Mouse (Mus musculus): ENCODE data around the gene Tor2a. TPM values are rescaled to one million over a fixed set of nuclear protein-coding genes. Genes with fewer than 3 reads are reported as not detected.

The Tor2a gene
- polyA plus RNA-seq, 1 experiment: 133 TPM

DNA sequence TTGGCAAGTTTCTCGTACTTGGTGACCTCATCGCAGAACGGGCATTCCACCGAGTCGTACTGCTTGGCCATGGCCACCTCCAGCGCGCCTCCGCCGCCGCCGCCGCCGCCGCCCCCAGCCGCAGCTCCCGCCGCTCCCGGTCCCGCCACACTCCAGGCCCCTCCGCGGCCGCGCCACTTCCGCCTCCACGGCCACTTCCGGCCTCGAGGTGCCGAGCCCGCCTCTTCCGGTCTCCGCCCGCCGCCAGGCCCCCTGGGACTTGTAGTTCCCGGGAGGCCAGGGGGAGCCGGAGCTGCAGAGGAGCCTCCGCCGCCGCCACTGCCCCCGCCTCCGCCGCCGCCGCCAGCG, 44.5 kb upstream of the Tor2a start:
- H3K27me3 ChIP-seq (ENCODE audit: control insufficient read depth, insufficient read depth, low read length): no peaks in the 10 kb centered on the region
- peaks cover 16% of the 10 kb centered on the region; the same call in 1 of the 2 replicates for H3K4me1 ChIP-seq (ENCODE audit: control insufficient read depth, insufficient read depth, insufficient read length, low read length)
- TF ChIP-seq CTCF (IDR thresholded peaks at IDR 0.05; ENCODE audit: extremely low read depth, insufficient read length, insufficient replicate concordance, low read depth, low read length) (no peak), POLR2A (IDR thresholded peaks at IDR 0.05; ENCODE audit: low read depth, low read length) (no peak)
- 1% methylated on average over 22 of the region's 44 CpGs for WGBS
- peaks cover 30% of the 10 kb centered on the region for H3K36me3 ChIP-seq (ENCODE audit: control insufficient read depth, insufficient read depth, low read length)
- peak overlapping the region; percentile 81 for H3K27ac ChIP-seq (ENCODE audit: insufficient read depth, low read depth, low read length)
- peak overlapping the region; percentile 98 for H3K4me3 ChIP-seq (ENCODE audit: low read depth, low read length)

DNA sequence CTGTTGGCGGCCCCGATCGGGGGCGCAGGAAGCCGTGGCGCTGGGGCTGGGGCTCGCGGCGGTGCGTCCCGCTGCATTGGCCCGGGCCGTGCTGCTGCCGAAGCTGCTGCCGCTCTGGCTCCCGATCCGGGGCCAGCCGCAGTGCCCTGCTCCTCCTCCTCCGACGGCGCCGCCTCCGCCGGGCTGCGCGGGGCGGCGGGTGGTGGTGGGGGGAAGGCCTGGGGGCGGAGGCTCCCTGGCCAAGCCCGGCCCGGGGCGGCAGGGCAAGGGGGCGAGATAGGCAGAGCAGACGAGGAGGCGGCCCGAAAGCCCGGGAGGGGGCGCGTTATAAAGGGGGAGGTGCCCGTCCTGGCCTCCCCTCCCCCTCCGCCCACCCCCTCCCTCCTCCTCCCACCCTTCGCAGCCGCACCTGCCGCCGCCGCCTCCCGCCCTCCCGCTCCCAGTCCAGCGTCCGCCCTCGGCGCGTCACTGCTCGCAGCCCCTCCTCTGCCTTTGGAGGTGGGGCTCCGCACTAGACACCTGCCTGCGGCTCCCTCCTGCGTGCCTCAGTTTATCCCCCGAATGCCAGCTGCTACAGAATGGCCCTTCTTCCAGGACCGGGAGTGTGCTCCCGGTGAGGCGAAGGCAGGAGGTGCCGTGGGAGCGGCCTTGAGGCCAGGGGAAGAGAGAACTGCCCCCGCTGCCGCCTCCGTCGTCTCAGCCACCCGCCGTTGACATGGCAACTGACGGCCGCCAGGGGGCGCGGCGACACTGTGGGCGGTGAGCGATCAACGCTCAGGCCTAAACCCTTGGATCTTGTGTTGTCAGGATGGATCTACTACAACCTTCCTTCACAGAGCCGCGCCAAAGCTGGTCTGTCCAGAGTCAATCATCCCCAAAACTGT, 43.9 kb upstream of the Tor2a start, which contains the start of gene Cdk9:
Cdk9 (minus strand) TSS at position 143 of the 884 bp plus-strand sequence.
- peaks cover 25% of the 10 kb centered on the region for H3K36me3 ChIP-seq (ENCODE audit: control insufficient read depth, insufficient read depth, low read length)
- peak within 1 kb of the TSS; percentile 98 for H3K4me3 ChIP-seq (ENCODE audit: low read depth, low read length)
- under 1% methylated on average over 59 of the region's 79 CpGs for WGBS
- no peaks in the 10 kb centered on the region for H3K27me3 ChIP-seq (ENCODE audit: control insufficient read depth, insufficient read depth, low read length)
- peaks cover 16% of the 10 kb centered on the region; the same call in 1 of the 2 replicates for H3K4me1 ChIP-seq (ENCODE audit: control insufficient read depth, insufficient read depth, insufficient read length, low read length)
- peak within 1 kb of the TSS; percentile 86 for H3K27ac ChIP-seq (ENCODE audit: insufficient read depth, low read depth, low read length)
- peak; percentile 93 for TF ChIP-seq CTCF (IDR thresholded peaks at IDR 0.05; ENCODE audit: extremely low read depth, insufficient read length, insufficient replicate concordance, low read depth, low read length)
- no peak; the same call in 1 of the 2 replicates for TF ChIP-seq POLR2A (IDR thresholded peaks at IDR 0.05; ENCODE audit: low read depth, low read length)

DNA sequence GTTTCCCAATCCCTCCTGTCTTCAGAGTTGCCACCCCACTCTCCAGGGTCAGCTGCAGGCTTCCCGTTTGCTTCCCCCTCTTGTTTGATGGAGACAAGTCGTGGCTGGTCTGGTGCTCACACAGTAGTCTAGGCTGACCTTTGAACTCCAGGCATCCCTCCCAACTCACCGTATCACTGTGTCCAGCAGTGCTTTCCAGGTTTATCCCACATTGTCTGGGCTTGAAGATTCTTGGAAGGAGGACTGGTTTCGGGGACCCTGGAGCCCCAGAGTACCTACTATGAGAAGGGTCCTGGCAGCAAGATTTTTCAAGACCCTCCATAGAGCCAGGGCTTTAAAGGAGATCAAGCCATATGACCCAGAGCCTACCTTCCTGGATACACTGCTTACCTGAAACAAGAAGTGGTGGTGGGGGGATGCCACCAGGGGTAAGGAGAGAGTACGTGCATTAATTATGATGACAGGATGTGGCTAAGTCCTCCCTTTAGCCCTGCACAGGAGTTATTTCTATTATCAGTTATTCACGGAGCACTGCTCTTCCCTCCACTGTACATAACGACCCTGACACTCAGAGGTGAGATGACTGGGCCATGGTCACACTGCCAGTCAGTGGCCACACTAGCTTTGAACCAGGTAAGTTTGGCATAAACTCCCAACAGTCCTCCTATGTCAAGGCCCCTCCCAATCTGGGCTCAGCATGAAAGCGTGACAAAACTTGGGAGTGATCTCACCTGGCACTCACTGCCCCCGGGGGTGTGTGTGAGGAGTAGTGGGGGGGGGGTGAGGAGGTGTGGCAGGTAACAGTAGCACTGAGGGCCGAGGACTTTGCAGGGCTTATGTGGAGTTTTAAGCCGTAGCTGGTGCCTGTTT, 42.7 kb upstream of the Tor2a start:
- Histone ChIP-seq H3K27me3 (ENCODE audit: control insufficient read depth, insufficient read depth, low read length) (no peaks in the 10 kb centered on the region), H3K36me3 (ENCODE audit: control insufficient read depth, insufficient read depth, low read length) (peaks cover 15% of the 10 kb centered on the region), H3K27ac (ENCODE audit: insufficient read depth, low read depth, low read length) (peak overlapping the region; percentile 80), H3K4me3 (ENCODE audit: low read depth, low read length) (no peak overlapping the region), H3K4me1 (ENCODE audit: control insufficient read depth, insufficient read depth, insufficient read length, low read length) (peaks cover 16% of the 10 kb centered on the region; the same call in 1 of the 2 replicates)
- WGBS: 30% methylated on average over 11 of the region's 11 CpGs
- TF ChIP-seq CTCF (IDR thresholded peaks at IDR 0.05; ENCODE audit: extremely low read depth, insufficient read length, insufficient replicate concordance, low read depth, low read length) (no peak), POLR2A (IDR thresholded peaks at IDR 0.05; ENCODE audit: low read depth, low read length) (no peak)

- peak overlapping the region; percentile 80 for H3K27ac ChIP-seq (ENCODE audit: insufficient read depth, low read depth, low read length)
- peaks cover 9% of the 10 kb centered on the region for H3K36me3 ChIP-seq (ENCODE audit: control insufficient read depth, insufficient read depth, low read length)
Measured at GRCm38 (mm10) chr2:32714987-32715425, 42.0 kb upstream of the Tor2a start.

GRCm38 (mm10) chr2:32718761-32719160, 38.3 kb upstream of the Tor2a start:
- no peak overlapping the region for H3K4me3 ChIP-seq (ENCODE audit: low read depth, low read length)
- H3K27ac ChIP-seq (ENCODE audit: insufficient read depth, low read depth, low read length): no peak overlapping the region
- H3K36me3 ChIP-seq (ENCODE audit: control insufficient read depth, insufficient read depth, low read length): no peaks in the 10 kb centered on the region
- H3K4me1 ChIP-seq (ENCODE audit: control insufficient read depth, insufficient read depth, insufficient read length, low read length): peaks cover 15% of the 10 kb centered on the region
- WGBS: 78% methylated on average over 9 of the region's 9 CpGs
- TF ChIP-seq CTCF (IDR thresholded peaks at IDR 0.05; ENCODE audit: extremely low read depth, insufficient read length, insufficient replicate concordance, low read depth, low read length): no peak
- no peak for TF ChIP-seq POLR2A (IDR thresholded peaks at IDR 0.05; ENCODE audit: low read depth, low read length)
- H3K27me3 ChIP-seq (ENCODE audit: control insufficient read depth, insufficient read depth, low read length): no peaks in the 10 kb centered on the region

More at GRCm38 (mm10) chr2:32714987-32715425, 42.0 kb upstream of the Tor2a start:
- WGBS: 16% methylated on average over 4 of the region's 4 CpGs
- TF ChIP-seq CTCF (IDR thresholded peaks at IDR 0.05; ENCODE audit: extremely low read depth, insufficient read length, insufficient replicate concordance, low read depth, low read length): no peak; the same call in 1 of the 2 replicates
- no peak for TF ChIP-seq POLR2A (IDR thresholded peaks at IDR 0.05; ENCODE audit: low read depth, low read length)
- Histone ChIP-seq H3K4me3 (ENCODE audit: low read depth, low read length) (no peak overlapping the region), H3K4me1 (ENCODE audit: control insufficient read depth, insufficient read depth, insufficient read length, low read length) (peaks cover 16% of the 10 kb centered on the region; the same call in 1 of the 2 replicates), H3K27me3 (ENCODE audit: control insufficient read depth, insufficient read depth, low read length) (no peaks in the 10 kb centered on the region)

DNA sequence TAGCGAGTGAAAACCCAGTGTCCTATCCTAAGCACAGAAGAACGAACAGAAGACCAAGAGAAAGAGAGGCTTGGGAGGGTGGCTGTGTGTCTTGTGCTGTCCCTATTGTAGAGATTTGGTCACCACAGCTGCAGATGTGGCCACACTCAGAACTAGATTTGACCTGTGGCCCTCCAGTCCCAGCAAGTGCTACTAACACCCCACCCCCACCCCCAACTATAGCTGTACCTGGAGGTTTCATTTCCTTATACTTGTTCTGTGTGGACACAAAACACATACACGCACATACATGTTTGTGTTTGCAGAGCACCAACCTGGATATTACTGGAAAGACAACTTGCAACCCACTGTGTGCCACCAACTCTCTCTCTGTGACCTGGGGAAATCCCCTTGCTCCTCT, 37.0 kb upstream of the Tor2a start:
- no peak overlapping the region for H3K4me3 ChIP-seq (ENCODE audit: low read depth, low read length)
- whole genome bisulfite sequencing: 87% methylated on average over 3 of the region's 3 CpGs
- no peaks in the 10 kb centered on the region for H3K36me3 ChIP-seq (ENCODE audit: control insufficient read depth, insufficient read depth, low read length)
- peak overlapping the region; percentile 68 for H3K27ac ChIP-seq (ENCODE audit: insufficient read depth, low read depth, low read length)
- TF ChIP-seq POLR2A (IDR thresholded peaks at IDR 0.05; ENCODE audit: low read depth, low read length): no peak
- no peak for TF ChIP-seq CTCF (IDR thresholded peaks at IDR 0.05; ENCODE audit: extremely low read depth, insufficient read length, insufficient replicate concordance, low read depth, low read length)
- no peaks in the 10 kb centered on the region for H3K27me3 ChIP-seq (ENCODE audit: control insufficient read depth, insufficient read depth, low read length)
- H3K4me1 ChIP-seq (ENCODE audit: control insufficient read depth, insufficient read depth, insufficient read length, low read length): peaks cover 4% of the 10 kb centered on the region
